Mouse (Mus musculus) heart, postnatal 14 days (tissue): Measurements from ENCODE around the gene Iqgap3. TPM values are rescaled to one million over a fixed set of nuclear protein-coding genes. Genes with fewer than 3 reads are reported as not detected.

ENCODE experiments used
- DNase-seq, 2 experiments: peaks; one replicate each; pipeline ENCODE4 v3.0.0; 2021 to 2022
- intact Hi-C: fragments of 180-260 bp; cut with DNase I; formaldehyde crosslinking; loops from one replicate; pipeline ENCODE4 v1.15.1; 2025
- long read RNA-seq, 2 experiments: library from polyadenylated mRNA; stranded (forward); transcript quantifications; one replicate each; pipeline ENCODE4 v2.0.0; 2021
- total RNA-seq, 2 experiments: library from RNA; stranded (reverse); gene quantifications; 2 replicates each; pipeline ENCODE4 v1.2.3; 2021

Iqgap3 gene
- total RNA-seq, result 1 to 10 TPM; 3.8 to 7.2 TPM
- long read RNA-seq, experiment 1, full-length matches to known transcripts, result 1 of 5 reads
- long read RNA-seq, experiment 1, partial matches to known transcripts, result 2 of 5 reads
- long read RNA-seq, experiment 1, other reads (novel, unspliced or antisense), result 2 of 5 reads
- long read RNA-seq, experiment 2, full-length matches to known transcripts, result 2 of 3 reads
- long read RNA-seq, experiment 2, partial matches to known transcripts, result 1 of 3 reads
- long read RNA-seq, experiment 2, other reads (novel, unspliced or antisense), result 0 of 3 reads

GRCm38 (mm10) chr3:88081345-88082223, at the start of gene Iqgap3:
TSS of gene Iqgap3 (plus strand) at chr3:88081971.
- intact Hi-C loops, result no loop called here
- DNase-seq, result peak; percentile 90 to 94

GRCm38 (mm10) chr3:88033506-88033905, 48.3 kb upstream of the Iqgap3 start:
- DNase-seq, result no peak
- intact Hi-C loops, result no loop called here

GRCm38 (mm10) chr3:88035561-88036293, 46.0 kb upstream of the Iqgap3 start:
- intact Hi-C loops, result no loop called here
- DNase-seq, result no peak

GRCm38 (mm10) chr3:88042661-88043421, 38.9 kb upstream of the Iqgap3 start, which contains the start of gene Gpatch4:
TSS of gene Gpatch4 (plus strand) at chr3:88043108.
- peak; percentile 82 to 91 for DNase-seq
- intact Hi-C loops, result no loop called here

GRCm38 (mm10) chr3:88049532-88049931, 32.2 kb upstream of the Iqgap3 start:
- DNase-seq, result no peak
- intact Hi-C loops, result no loop called here

GRCm38 (mm10) chr3:88057030-88057429, 24.7 kb upstream of the Iqgap3 start:
- intact Hi-C loops, result no loop called here
- DNase-seq, result no peak

GRCm38 (mm10) chr3:88057902-88058696, 23.7 kb upstream of the Iqgap3 start, which contains the start of gene Naxe:
TSS of gene Naxe (minus strand) at chr3:88058495.
- intact Hi-C loops, result no loop called here
- DNase-seq, result peak; percentile 90 to 91

GRCm38 (mm10) chr3:88068386-88068785, 13.4 kb upstream of the Iqgap3 start:
- intact Hi-C loops, result no loop called here
- DNase-seq, result peak in 1 of 2 experiments; percentile 18

GRCm38 (mm10) chr3:88071783-88072182, 10.0 kb upstream of the Iqgap3 start:
- intact Hi-C loops, result loop anchor here (1.0 to 5.0 kb wide), 4 partner anchors 44 to 136 kb away; partner anchors contain the start of gene Hapln2
- peak; percentile 86 to 93 for DNase-seq

GRCm38 (mm10) chr3:88073631-88074030, 8.1 kb upstream of the Iqgap3 start:
- intact Hi-C loops, result loop anchor here (5.0 kb wide), 1 partner anchor 46 kb away; the partner anchor contains the start of gene Hapln2
- no peak for DNase-seq

- DNase-seq, result no peak
- intact Hi-C loops, result loop anchor here (5.0 kb wide), 1 partner anchor 47 kb away; the partner anchor contains the start of gene Hapln2
Measured at GRCm38 (mm10) chr3:88074351-88074750, 7.4 kb upstream of the Iqgap3 start.

GRCm38 (mm10) chr3:88074766-88075165, 7.0 kb upstream of the Iqgap3 start:
- intact Hi-C loops, result loop anchor here (5.0 kb wide), 1 partner anchor 47 kb away; the partner anchor contains the start of gene Hapln2
- no peak for DNase-seq

GRCm38 (mm10) chr3:88077441-88077840, 4.3 kb upstream of the Iqgap3 start:
- intact Hi-C loops, result no loop called here

GRCm38 (mm10) chr3:88078204-88078603, 3.6 kb upstream of the Iqgap3 start, which contains the start of gene Ttc24:
TSS of gene Ttc24 (minus strand) at chr3:88078304.
- intact Hi-C loops, result no loop called here
- no peak for DNase-seq

More at GRCm38 (mm10) chr3:88077441-88077840, 4.3 kb upstream of the Iqgap3 start:
- DNase-seq, result no peak

- DNase-seq, result no peak
- intact Hi-C loops, result no loop called here
Measured at GRCm38 (mm10) chr3:88082224-88082618, 450 bp downstream of the Iqgap3 start.

- intact Hi-C loops, result no loop called here
- no peak for DNase-seq
Measured at GRCm38 (mm10) chr3:88082663-88083062, 892 bp downstream of the Iqgap3 start.

GRCm38 (mm10) chr3:88084001-88084400, 2.2 kb downstream of the Iqgap3 start:
- intact Hi-C loops, result no loop called here

GRCm38 (mm10) chr3:88085459-88085858, 3.7 kb downstream of the Iqgap3 start:
- intact Hi-C loops, result loop anchor here (5.0 kb wide), 1 partner anchor 72 kb away; no protein-coding TSS in a partner anchor
- DNase-seq, result no peak

More at GRCm38 (mm10) chr3:88084001-88084400, 2.2 kb downstream of the Iqgap3 start:
- DNase-seq, result no peak
